Mouse (Mus musculus) myocyte (in vitro differentiated cells): ENCODE measurements around the gene Agap1.

Source experiments
- CEBPB ChIP-seq: IDR thresholded peaks from 2 replicates; pipeline ENCODE4 v1.6.1; 2011; ENCODE audit warnings: mild to moderate bottlenecking, moderate library complexity; ENCODE audit not compliant: poor library complexity, insufficient read depth, severe bottlenecking
- E2F4 ChIP-seq: IDR thresholded peaks from one replicate; pipeline ENCODE4 v1.6.1; 2011; ENCODE audit warnings: mild to moderate bottlenecking, control low read depth, moderate library complexity; ENCODE audit not compliant: insufficient read depth
- MAX ChIP-seq: IDR thresholded peaks from one replicate; pipeline ENCODE4 v1.6.1; 2011; ENCODE audit warnings: low read depth, mild to moderate bottlenecking, control low read depth
- MYOD1 ChIP-seq, 3 experiments: IDR thresholded peaks; one replicate each; pipeline ENCODE4 v1.6.1; 2011; ENCODE audit warnings: control low read depth in 2 of 3, low read depth in 2 of 3, mild to moderate bottlenecking in 2 of 3, moderate library complexity in 1 of 3; ENCODE audit not compliant: insufficient read length in 2 of 3, control insufficient read depth in 1 of 3
- MYOG ChIP-seq, 3 experiments: IDR thresholded peaks; one replicate each; pipeline ENCODE4 v1.6.1; 2011; ENCODE audit warnings: control low read depth in 2 of 3, low read depth in 2 of 3, mild to moderate bottlenecking in 2 of 3; ENCODE audit not compliant: insufficient read length in 2 of 3, control insufficient read depth in 1 of 3, insufficient read depth in 1 of 3
- POLR2A ChIP-seq: IDR thresholded peaks from one replicate; pipeline ENCODE4 v1.6.1; 2011; ENCODE audit warnings: low read depth, mild to moderate bottlenecking, control low read depth, moderate library complexity; ENCODE audit not compliant: insufficient read length
- POLR2AphosphoS2 ChIP-seq: IDR thresholded peaks from one replicate; pipeline ENCODE4 v1.6.1; 2011; ENCODE audit warnings: low read depth, control low read depth; ENCODE audit not compliant: insufficient read length
- REST ChIP-seq: IDR thresholded peaks from one replicate; pipeline ENCODE4 v1.6.1; 2011; ENCODE audit warnings: mild to moderate bottlenecking, control low read depth, moderate library complexity; ENCODE audit not compliant: insufficient read depth, insufficient read length
- SRF ChIP-seq: IDR thresholded peaks from one replicate; pipeline ENCODE4 v1.6.1; 2011; ENCODE audit warnings: low read depth; ENCODE audit not compliant: control insufficient read depth, insufficient read length
- TCF12 ChIP-seq: IDR thresholded peaks from one replicate; pipeline ENCODE4 v1.6.1; 2011; ENCODE audit warnings: mild to moderate bottlenecking, control low read depth; ENCODE audit not compliant: poor library complexity, insufficient read depth, severe bottlenecking
- TCF3 ChIP-seq: IDR thresholded peaks from one replicate; pipeline ENCODE4 v1.6.1; 2011; ENCODE audit warnings: low read depth, control low read depth; ENCODE audit not compliant: insufficient read length
- USF1 ChIP-seq: IDR thresholded peaks from one replicate; pipeline ENCODE4 v1.6.1; 2011; ENCODE audit warnings: low read depth, mild to moderate bottlenecking, control low read depth, moderate library complexity

- TF ChIP-seq USF1 (no peak), TCF12 (no peak), POLR2A (no peak), POLR2AphosphoS2 (no peak), MYOD1 (IDR thresholded peaks at IDR 0.05; ENCODE audit: control insufficient read depth in 1 of 3, insufficient read length in 2 of 3, low read depth in 2 of 3) (no peak), MYOG (IDR thresholded peaks at IDR 0.05; ENCODE audit: control insufficient read depth in 1 of 3, insufficient read depth in 1 of 3, insufficient read length in 2 of 3, low read depth in 2 of 3) (no peak), MAX (no peak), E2F4 (no peak), TCF3 (no peak), CEBPB (no peak), REST (no peak), SRF (no peak)
Observed at GRCm38 (mm10) chr1:89477033-89477432, 22.4 kb downstream of the Agap1 start.
